Mouse (Mus musculus): Measurements from ENCODE around the gene Rpl7a.

DNA sequence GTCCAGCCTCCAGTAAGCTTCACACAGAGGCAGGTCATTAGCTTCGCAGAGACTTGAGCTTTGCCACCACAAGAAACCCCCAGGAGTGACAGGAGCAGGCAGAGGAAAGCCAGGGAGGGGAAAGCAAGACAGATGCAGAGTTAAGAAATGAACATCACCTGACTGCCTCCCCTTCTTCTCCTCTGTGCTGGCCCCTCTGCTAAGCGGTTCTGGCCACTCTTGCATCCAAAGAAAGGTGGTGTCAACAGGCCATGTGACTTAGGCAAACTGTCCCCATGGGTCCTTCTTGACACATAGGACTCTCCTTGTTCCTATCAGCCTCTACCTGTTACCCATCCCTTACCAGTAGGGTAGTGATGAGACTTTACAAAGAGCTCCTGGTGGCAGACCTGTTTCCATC is 4.6 kb upstream of the Rpl7a start:
- TF ChIP-seq GATA1 (IDR thresholded peaks at IDR 0.05; ENCODE audit: low read length) (no peak), TAL1 (IDR thresholded peaks at IDR 0.05; ENCODE audit: low read length) (no peak)
